Mouse (Mus musculus): ENCODE measurements around the gene Rpusd3.

Rpusd3 gene

DNA sequence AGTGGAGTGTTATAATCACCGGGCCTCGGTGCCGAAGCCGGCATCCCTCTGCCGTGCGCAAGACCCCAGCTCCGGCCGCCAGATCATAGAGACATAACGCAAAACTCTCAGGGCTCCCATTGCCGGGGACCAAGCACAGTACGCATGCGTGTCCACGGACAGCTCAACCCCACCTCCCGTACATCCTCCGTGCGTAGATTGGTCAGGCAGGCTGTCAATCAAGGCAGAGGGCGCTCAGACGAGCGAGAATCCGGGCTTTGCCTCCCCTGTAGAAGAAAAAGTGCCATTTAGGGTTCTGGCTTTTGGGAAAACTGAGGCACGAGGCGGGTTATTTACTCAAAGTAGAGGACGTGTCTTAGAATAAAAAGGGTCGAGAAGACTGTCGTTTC is at the start of gene Rpusd3:
Gene Rpusd3 (minus strand): TSS at position 142 of the 389 bp plus-strand sequence.
- in situ Hi-C loops (cut with MboI; ENCODE audit: low pct_unique_long_range_greater_than_20kb in 1 of 2, low sequenced_read_pairs in 2 of 2, unreplicated experiment in 1 of 2) = no loop called here

DNA sequence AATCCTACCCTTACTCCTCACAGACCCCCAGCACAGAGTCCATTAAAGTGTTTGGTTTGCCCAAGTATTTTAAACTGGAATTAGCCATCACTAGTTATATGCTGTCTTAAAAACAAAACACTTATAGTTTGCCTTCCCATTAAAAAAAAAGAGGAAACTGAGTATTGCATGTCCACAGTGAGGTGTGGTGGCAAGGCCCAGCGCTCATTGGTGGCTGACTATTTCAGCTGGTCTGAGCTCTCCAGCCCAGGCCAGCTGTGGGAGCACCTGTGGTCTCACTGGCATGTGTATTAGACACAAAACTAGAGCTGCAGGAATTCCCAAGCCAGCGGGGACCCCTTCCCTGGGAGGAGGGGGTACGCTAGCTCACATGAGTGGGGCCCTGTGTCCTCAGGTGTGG is 49.4 kb upstream of the Rpusd3 start:
- in situ Hi-C loops (cut with MboI; ENCODE audit: low pct_unique_long_range_greater_than_20kb in 1 of 2, low sequenced_read_pairs in 2 of 2, unreplicated experiment in 1 of 2) = no loop called here

DNA sequence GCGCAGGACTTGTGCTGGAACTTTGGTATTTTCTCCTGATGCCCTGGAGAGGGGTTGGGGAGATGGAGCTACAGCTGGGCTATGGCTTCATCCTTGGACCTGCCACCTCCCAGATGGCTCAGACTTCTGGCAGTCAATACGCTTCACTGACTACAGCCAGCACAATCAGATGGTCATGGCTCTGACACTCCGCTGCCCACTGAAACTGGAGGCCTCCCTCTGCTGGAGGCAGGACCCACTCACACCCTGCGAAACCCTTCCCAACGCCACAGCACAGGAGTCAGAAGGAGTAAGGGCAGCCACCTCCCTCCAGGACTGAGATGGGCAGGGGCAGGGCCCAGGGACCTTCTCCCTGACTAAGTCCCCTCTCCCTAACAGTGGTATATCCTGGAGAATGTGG is 46.5 kb upstream of the Rpusd3 start:
- in situ Hi-C loops (cut with MboI; ENCODE audit: low pct_unique_long_range_greater_than_20kb in 1 of 2, low sequenced_read_pairs in 2 of 2, unreplicated experiment in 1 of 2) = no loop called here

DNA sequence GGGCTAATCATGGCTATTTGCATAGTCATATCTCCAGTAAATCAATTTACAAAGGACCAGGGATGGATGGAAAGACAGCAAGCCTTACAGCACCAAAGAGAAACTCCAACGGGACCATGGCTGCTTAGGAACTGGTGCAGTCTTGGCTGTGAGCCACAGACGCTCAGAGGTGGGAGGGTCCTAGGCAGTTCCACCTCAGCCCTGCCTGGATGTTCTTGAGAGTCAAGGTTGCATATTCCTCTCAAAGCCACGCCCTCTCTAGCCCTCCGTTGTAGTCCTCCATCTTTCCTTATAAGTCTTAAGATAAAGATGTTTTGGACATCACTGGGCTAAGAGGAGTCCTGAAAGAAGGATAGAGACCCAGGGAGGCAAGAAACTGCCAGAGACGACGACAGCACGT is 44.9 kb upstream of the Rpusd3 start:
- in situ Hi-C loops (cut with MboI; ENCODE audit: low pct_unique_long_range_greater_than_20kb in 1 of 2, low sequenced_read_pairs in 2 of 2, unreplicated experiment in 1 of 2) = no loop called here

DNA sequence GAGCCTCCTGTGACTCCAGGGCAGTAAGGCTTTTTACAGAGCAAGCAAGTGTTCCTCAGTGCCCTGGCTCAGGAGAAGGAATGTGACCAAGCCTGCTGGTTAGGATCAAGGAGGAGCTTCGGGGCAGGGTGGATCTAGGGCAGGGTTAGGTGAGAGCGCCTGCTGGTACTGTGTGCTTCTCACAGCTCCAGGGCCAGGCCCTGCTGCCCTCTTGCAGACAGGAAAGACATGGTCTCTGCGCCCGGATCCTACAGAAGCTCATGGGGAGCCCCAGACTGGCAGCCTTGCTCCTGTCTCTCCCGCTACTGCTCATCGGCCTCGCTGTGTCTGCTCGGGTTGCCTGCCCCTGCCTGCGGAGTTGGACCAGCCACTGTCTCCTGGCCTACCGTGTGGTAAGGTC is 39.5 kb upstream of the Rpusd3 start:
- in situ Hi-C loops (cut with MboI; ENCODE audit: low pct_unique_long_range_greater_than_20kb in 1 of 2, low sequenced_read_pairs in 2 of 2, unreplicated experiment in 1 of 2) = no loop called here

DNA sequence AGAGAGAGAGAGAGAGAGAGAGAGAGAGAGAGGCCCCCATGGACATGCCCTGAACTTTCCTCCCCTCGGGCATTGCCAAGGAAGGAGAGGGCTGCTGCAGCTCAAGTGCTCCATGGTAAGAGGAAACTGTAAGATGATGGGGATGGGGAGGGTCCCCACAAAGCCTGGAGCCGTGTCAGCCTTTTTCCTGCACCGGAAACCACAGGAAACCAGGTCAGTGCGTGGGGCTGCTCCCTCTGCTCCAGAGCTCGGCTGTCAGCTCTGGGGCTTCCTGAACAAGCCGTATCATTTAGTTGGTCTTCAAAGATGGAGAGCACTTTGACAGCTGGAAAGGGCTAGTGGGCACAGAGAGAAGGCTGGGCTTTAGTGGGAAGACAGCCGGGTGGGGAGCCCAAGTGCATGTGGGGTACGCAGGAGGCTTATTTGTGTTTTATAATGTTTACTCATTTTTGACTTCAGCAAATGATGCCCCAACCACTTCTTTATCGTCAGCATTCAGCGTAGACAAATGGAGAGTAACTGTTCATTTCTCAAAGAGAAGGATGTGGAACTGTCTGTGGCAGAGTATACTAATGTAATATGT is 38.9 kb upstream of the Rpusd3 start, which contains the start of gene Il17re:
Gene Il17re (plus strand): TSS at position 533 of the 583 bp plus-strand sequence.
- in situ Hi-C loops (cut with MboI; ENCODE audit: low pct_unique_long_range_greater_than_20kb in 1 of 2, low sequenced_read_pairs in 2 of 2, unreplicated experiment in 1 of 2) = no loop called here

DNA sequence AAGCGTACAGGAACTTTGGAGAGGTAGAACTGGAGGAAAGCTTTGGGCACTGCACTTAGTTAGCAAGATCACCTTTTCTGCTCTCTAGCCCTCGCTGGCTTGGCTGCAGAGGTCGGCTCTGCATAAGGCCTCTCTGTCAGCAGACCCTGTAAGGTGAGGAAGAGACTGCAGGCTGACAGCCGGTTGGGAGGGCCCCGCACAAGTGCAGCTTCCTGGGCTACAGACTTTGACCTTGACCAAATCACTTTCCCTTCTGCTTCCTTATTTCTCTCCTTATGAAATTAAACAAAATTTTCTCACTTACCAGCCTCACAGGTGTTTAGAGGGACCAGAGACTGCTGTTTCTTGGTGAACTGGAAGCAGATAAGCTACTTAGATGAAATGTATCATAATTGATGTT is 35.9 kb upstream of the Rpusd3 start:
- in situ Hi-C loops (cut with MboI; ENCODE audit: low pct_unique_long_range_greater_than_20kb in 1 of 2, low sequenced_read_pairs in 2 of 2, unreplicated experiment in 1 of 2) = no loop called here

DNA sequence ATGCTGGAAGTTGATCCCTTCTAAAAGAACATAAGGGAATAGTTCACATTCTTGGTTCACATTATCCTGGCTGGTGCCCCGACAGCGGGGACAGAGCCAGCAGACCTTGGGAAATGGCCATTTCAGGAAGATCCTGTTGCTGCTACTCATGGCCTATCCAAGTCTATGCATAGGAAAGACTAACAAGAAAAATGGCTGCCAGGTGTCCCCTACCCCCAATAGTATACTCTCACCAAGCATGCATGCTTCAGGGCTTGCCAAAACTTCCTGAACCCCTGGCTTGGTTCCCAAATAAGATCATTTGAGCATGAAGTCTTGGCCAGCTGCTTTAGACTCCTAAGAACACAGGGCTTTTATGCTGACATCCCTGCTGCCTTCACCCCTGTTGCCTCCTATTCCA is 32.7 kb upstream of the Rpusd3 start:
- in situ Hi-C loops (cut with MboI; ENCODE audit: low pct_unique_long_range_greater_than_20kb in 1 of 2, low sequenced_read_pairs in 2 of 2, unreplicated experiment in 1 of 2) = no loop called here

DNA sequence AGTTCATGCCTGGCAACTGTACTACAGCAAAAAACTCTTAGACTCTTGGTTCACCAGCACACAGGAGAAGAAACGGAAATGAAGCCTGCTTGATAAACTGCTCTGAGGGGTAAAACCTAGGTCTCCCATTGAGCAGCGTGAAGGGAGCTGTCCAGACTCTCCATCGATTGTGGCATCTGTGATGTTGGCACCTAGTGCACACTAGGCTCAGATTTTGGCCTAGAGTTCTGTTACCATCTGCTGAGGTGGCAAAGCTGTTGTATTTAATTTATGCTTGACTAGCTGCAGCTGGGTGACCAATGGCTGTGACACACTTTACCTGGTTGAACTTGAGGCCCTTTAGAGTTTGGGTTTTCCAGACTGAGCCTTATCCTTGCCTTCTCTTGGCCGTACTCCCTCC is 28.5 kb upstream of the Rpusd3 start:
- in situ Hi-C loops (cut with MboI; ENCODE audit: low pct_unique_long_range_greater_than_20kb in 1 of 2, low sequenced_read_pairs in 2 of 2, unreplicated experiment in 1 of 2) = no loop called here

DNA sequence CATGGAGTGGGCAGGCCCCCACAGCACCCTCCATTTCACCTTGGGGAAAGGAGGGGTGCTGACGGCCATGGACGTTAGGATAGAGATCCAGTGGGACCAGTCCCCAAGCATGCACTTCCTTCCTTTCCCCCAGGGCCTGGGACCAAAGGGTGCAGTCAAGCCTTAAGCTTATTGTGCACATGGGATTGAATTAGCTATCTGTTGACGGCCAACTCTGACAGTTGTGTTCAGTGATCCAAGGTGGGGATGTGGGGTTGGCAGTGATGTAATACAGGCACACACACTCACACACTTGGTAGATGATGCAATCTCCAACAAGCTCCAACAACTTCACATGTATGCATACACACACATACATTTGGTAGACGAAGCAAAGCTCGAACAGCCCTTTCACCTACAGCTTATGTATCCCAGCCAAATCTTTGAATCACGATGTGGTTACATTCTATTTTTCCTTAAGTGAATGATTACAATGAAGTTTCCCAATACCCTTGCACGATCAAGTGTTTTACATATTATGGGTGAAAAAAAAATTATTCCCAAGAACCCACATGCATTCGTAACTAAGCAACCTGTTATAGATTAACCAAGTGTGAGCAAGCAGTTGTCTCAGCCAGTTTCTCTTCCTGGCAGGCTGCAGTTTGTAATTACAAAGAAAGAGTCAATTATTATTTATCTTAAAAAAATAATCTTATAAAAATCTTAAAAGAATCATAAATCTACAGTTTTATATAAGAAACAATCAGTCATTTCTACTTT is 25.2 kb upstream of the Rpusd3 start:
- in situ Hi-C loops (cut with MboI; ENCODE audit: low pct_unique_long_range_greater_than_20kb in 1 of 2, low sequenced_read_pairs in 2 of 2, unreplicated experiment in 1 of 2) = no loop called here

DNA sequence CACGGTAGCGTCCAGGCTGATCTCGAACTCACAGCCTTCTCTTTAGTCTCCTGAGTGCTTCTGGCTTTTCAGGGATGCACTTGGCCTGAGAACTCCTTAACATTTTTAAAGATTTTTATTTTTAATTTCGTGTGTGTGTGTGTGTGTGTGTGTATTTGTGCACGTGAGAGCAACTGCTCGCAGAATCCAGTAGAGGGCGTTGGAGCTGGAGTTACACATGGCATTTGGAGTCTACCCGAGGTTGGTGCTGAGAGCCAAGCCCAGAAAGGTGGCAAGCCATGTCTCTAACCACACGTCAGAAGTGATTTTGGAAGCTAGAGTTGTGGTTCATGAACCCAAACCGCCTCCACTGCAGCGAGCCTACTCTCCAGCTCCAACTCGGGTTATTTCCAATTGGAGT is 24.0 kb upstream of the Rpusd3 start:
- in situ Hi-C loops (cut with MboI; ENCODE audit: low pct_unique_long_range_greater_than_20kb in 1 of 2, low sequenced_read_pairs in 2 of 2, unreplicated experiment in 1 of 2) = no loop called here

DNA sequence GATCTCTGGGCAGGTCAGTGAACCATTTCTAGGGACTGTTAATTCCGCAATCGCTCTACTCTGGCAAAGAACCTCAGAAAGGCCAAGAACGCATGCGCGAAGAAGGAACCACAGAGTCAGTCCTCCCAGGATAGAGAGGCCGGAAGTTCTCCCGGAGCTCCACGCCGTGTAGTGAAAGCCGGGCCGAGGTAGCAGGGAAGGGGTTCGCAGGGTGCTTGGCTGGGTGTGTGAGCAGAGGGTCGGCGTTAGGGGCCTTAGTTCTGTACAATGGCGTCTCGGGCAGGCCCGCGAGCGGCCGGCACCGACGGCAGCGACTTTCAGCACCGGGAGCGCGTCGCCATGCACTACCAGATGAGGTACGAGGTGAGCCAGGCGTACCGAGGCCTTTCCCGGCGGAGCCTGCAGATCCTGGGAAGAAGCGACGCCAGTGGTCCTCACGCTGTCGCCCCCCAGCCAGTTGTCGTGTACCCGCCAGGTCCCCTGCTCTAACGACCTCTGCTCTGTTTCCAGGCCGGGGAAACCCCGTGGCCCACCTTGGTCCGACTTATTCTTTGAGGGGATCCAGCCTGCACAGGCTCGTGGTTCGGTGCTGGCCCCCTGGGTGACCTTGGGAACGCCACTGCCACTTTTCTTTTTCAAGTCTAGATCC is 23.4 kb upstream of the Rpusd3 start, which contains the start of gene Jagn1:
Gene Jagn1 (plus strand): TSS at position 128 of the 649 bp plus-strand sequence.
- in situ Hi-C loops (cut with MboI; ENCODE audit: low pct_unique_long_range_greater_than_20kb in 1 of 2, low sequenced_read_pairs in 2 of 2, unreplicated experiment in 1 of 2) = no loop called here

DNA sequence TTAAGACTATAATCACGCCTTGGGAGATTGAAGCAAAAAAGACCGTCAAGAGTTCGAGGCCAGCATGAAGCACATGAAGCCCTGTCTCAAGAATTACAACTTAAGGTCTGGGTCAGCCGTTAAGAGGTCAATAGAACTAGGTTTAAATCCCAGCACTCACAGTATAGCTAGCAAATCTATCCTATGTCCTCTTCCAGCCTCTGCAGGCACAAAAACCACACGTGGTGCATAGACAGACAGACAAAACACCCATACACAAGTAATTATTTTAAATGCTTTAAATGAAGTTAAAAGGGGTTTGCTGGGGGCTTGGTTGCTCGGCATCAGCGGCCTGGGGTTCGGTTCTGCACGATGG is 22.9 kb upstream of the Rpusd3 start:
- in situ Hi-C loops (cut with MboI; ENCODE audit: low pct_unique_long_range_greater_than_20kb in 1 of 2, low sequenced_read_pairs in 2 of 2, unreplicated experiment in 1 of 2) = no loop called here

DNA sequence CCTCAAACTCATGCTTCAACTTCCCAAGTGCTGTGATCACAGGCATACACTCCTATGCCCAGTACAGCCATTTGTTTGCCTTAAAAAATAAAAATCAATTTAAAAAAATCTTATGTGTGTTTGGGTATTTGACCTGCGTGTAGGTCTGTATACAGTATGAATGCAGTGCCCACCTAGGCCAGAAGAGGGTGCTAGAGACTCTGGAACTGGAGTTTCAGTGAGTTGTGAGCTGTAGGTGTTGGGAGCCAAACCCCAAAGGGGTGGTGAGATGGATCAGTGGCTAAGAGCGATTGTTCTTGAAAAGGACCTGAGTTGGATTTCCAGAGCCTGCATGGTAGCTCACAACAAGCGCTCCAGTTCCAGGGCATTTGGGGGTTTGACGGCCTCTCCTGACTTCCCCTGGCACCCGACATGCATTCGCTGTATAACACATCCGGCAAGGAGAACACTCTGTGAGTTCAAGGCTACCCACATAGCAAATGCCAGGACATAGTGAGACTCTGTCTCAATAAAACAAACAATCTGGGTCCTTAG is 22.1 kb upstream of the Rpusd3 start:
- in situ Hi-C loops (cut with MboI; ENCODE audit: low pct_unique_long_range_greater_than_20kb in 1 of 2, low sequenced_read_pairs in 2 of 2, unreplicated experiment in 1 of 2) = no loop called here

DNA sequence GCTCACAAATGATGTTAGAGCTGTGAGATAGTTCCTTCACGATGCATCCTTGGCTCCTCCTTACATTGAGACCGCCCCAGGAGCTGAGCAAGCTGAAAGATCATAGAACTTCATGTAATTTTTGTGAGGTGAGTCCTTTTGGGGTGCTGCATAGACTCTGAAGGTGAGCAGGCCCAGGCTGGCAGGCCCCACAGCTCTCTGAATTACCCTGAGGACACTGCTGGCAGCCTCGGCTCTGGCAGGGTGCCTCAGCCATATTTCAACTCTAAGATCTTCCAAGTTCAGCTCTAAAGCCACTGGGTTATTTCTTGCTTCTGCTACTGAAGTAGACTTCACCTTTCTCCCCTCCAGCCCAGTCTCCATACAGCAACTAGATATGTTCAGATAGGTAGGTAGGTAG is 21.5 kb upstream of the Rpusd3 start:
- in situ Hi-C loops (cut with MboI; ENCODE audit: low pct_unique_long_range_greater_than_20kb in 1 of 2, low sequenced_read_pairs in 2 of 2, unreplicated experiment in 1 of 2) = no loop called here

DNA sequence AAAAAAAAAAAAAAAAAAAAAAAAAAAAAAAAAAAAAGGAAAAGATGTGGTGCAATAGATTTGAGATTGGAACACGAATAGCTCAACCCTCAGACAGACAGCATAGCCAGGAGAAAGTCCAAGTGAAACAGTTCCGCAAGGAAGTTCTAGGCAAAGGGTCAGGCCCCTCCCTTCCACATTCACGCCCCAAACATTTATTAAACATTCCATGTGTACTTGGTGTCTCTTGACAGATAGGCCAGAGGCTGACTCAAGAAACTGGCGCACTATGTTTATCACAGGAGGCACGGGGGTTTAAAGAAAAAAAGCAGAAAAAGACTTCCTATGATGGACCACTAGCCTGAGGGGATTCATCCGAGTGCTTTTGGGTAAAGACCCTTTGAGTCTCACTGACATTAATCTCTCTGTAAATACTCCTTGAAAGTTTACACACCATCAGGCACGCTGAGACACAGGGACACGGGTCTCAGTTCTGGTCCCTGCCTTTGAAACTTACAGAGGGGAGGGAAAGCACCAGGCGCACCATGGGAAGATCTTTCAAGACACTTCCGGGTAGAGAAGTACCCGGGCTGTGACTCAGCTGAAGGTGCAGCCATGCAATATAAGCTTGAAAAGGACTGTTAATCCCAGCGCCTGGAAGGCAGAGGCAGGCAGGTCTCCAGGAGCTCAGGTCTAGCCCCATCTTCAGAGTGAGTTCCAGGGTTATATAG is 19.7 kb upstream of the Rpusd3 start:
- in situ Hi-C loops (cut with MboI; ENCODE audit: low pct_unique_long_range_greater_than_20kb in 1 of 2, low sequenced_read_pairs in 2 of 2, unreplicated experiment in 1 of 2) = no loop called here

DNA sequence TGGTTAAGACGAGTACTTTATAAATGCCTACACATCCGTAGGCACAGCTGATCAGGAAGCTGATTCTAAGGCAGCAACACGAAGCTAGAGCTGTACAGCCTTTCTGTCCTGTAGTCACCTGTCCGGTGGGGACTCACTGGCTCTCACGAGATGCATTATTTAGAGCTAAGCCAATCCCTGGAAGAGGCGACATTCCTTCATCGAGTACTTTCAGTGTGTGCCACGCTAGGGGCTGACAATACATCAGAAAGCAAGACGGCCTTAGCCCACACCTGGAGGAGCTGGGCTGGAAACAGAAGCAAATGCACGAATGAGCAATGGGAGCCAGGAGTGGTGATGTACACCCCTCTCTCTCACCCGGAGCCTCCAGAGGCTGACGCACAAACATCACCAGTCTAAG is 18.0 kb upstream of the Rpusd3 start:
- in situ Hi-C loops (cut with MboI; ENCODE audit: low pct_unique_long_range_greater_than_20kb in 1 of 2, low sequenced_read_pairs in 2 of 2, unreplicated experiment in 1 of 2) = no loop called here

DNA sequence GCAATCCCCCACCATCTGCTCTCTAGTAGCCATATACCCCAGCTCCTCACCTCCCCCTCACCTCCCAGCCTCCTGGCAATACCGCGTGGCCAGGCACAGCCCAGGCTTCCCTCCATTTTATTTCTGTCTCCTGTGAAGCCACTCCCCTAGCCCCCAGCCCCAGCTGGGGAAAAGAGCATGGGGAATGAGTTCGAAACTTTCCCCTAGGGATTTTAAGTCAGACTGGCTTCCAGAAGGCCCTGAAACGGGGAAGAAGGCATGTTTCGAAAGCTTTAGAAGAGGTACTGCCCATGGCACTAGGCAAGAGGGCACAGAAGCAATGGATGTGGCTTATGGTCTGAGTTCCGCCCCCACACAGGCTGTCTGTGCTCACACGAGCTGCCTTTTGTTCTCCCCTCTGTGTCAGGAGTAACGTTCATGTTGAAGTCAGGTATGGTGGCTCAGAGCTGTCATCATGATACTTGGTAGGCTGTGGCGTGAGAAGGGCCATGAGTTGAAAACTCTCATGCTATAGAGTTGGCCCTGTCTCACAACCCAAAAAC is 16.6 kb upstream of the Rpusd3 start, which contains the start of gene Cidec:
Gene Cidec (minus strand): TSS at position 97 of the 542 bp plus-strand sequence.
- in situ Hi-C loops (cut with MboI; ENCODE audit: low pct_unique_long_range_greater_than_20kb in 1 of 2, low sequenced_read_pairs in 2 of 2, unreplicated experiment in 1 of 2) = no loop called here

DNA sequence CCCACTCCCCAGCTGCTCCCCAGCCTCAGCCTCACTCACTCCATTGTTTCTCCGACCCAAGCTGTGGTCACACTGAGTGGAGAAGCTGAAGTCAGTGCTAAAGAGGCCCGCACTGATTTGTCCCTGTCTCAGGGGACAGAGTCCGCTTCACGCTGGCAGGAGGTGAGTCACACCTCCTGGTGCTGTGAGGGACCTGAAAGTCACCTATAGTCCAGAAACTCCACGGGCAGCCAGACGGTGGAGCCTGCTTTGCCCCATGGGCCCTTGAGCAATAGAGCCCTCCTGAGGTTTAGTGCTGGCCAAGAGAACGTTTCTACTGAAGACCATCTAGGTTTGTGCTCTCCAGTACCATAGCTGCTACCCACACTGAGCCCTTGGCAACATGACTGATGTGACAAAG is 15.6 kb upstream of the Rpusd3 start:
- in situ Hi-C loops (cut with MboI; ENCODE audit: low pct_unique_long_range_greater_than_20kb in 1 of 2, low sequenced_read_pairs in 2 of 2, unreplicated experiment in 1 of 2) = no loop called here

All from mouse embryonic stem cell (cell line).